ENCODE assay signal across 8 mouse cellular contexts in genomic region chr16:5233418-5234313, GRCm38 (mm10). TPM values are rescaled to one million over a fixed set of nuclear protein-coding genes. Genes with fewer than 3 reads are reported as not detected.
DNase-seq lines count a peak whose midpoint lies in the region; ATAC-seq and TF ChIP-seq lines count a peak whose summit lies in the region.

Gene Alg1 (plus strand): TSS chr16:5233621.

- peaks cover 12% of the 10 kb centered on the region for H3K4me1 ChIP-seq in heart, embryonic 12.5 days (replicated peaks)
- peaks cover 5% of the 10 kb centered on the region; the same call in 1 of the 2 replicates for H3K4me1 ChIP-seq in kidney, postnatal 0 days (replicated peaks; ENCODE audit: insufficient read depth, low read length)
- peaks cover 4% of the 10 kb centered on the region for H3K4me1 ChIP-seq in liver, embryonic 11.5 days (replicated peaks; ENCODE audit: control insufficient read depth, insufficient read depth, low read length)
- peaks cover 5% of the 10 kb centered on the region; the same call in 1 of the 2 replicates for H3K4me1 ChIP-seq in stomach, embryonic 14.5 days (ENCODE audit: control insufficient read depth, insufficient read depth, low read length)

- peak; percentile 98 for ATAC-seq in erythroid progenitor cell, adult 5-6 weeks (replicated peaks; ENCODE audit: low FRiP score, poor library complexity, severe bottlenecking)
- ATAC-seq in heart, embryonic 12.5 days (ENCODE audit: insufficient number of reproducible peaks, low FRiP score) = peak; percentile 96
- peak; percentile 97 for ATAC-seq in kidney, postnatal 0 days (replicated peaks; ENCODE audit: low FRiP score, low read depth)
- ATAC-seq in liver, embryonic 11.5 days (replicated peaks; ENCODE audit: low FRiP score) = peak; percentile 97
- ATAC-seq in stomach, embryonic 14.5 days (ENCODE audit: insufficient number of reproducible peaks, insufficient read depth, low FRiP score, low read depth) = peak; percentile 96

- H3K36me3 ChIP-seq in heart, embryonic 12.5 days = peaks cover 10% of the 10 kb centered on the region
- H3K36me3 ChIP-seq in kidney, postnatal 0 days (ENCODE audit: insufficient read depth, low read length) = no peaks in the 10 kb centered on the region
- no peaks in the 10 kb centered on the region; the same call in 1 of the 2 replicates for H3K36me3 ChIP-seq in liver, embryonic 11.5 days (ENCODE audit: control insufficient read depth, insufficient read depth, low read length)
- H3K36me3 ChIP-seq in stomach, embryonic 14.5 days (ENCODE audit: control insufficient read depth, insufficient read depth, low read length) = no peaks in the 10 kb centered on the region; the same call in 1 of the 2 replicates

- TF ChIP-seq CTCF in kidney, postnatal 0 days (IDR thresholded peaks at IDR 0.05; ENCODE audit: low read depth) = no peak

- DNase-seq in CD4-positive helper T cell, adult 2 months (ENCODE audit: low read depth, low spot score) = peak; percentile 94
- peak; percentile 82 for DNase-seq in brain, embryonic 18.5 days (ENCODE audit: low read depth, low spot score)
- DNase-seq in kidney, postnatal 0 days (ENCODE audit: low spot score) = peak; percentile 96
- DNase-seq in liver, embryonic 11.5 days (ENCODE audit: low spot score) = peak; percentile 87
- DNase-seq in naive thymus-derived CD4-positive, alpha-beta T cell, adult 2 months (ENCODE audit: low read depth) = peak; percentile 94

- peak within 1 kb of the TSS; percentile 87 for H3K9ac ChIP-seq in heart, embryonic 12.5 days
- H3K9ac ChIP-seq in kidney, postnatal 0 days (ENCODE audit: low read depth, low read length) = peak within 1 kb of the TSS; percentile 78
- peak within 1 kb of the TSS; percentile 86 for H3K9ac ChIP-seq in liver, embryonic 11.5 days (ENCODE audit: low read depth, low read length)
- H3K9ac ChIP-seq in stomach, embryonic 14.5 days (replicated peaks; ENCODE audit: low read depth, low read length) = peak within 1 kb of the TSS; percentile 76

- H3K9me3 ChIP-seq in heart, embryonic 12.5 days (replicated peaks) = peaks cover 6% of the 10 kb centered on the region; the same call in 1 of the 2 replicates
- no peaks in the 10 kb centered on the region for H3K9me3 ChIP-seq in kidney, postnatal 0 days (replicated peaks; ENCODE audit: low read length)
- no peaks in the 10 kb centered on the region for H3K9me3 ChIP-seq in liver, embryonic 11.5 days (ENCODE audit: control insufficient read depth, low read length)
- peaks cover 5% of the 10 kb centered on the region; the same call in 1 of the 2 replicates for H3K9me3 ChIP-seq in stomach, embryonic 14.5 days (ENCODE audit: control insufficient read depth, low read depth, low read length)

- peak within 1 kb of the TSS; percentile 92 for H3K4me2 ChIP-seq in heart, embryonic 12.5 days
- H3K4me2 ChIP-seq in kidney, postnatal 0 days (ENCODE audit: low read length) = peak within 1 kb of the TSS; percentile 86
- H3K4me2 ChIP-seq in liver, embryonic 11.5 days = peak within 1 kb of the TSS; percentile 90
- H3K4me2 ChIP-seq in stomach, embryonic 14.5 days (replicated peaks; ENCODE audit: low read depth, low read length) = peak within 1 kb of the TSS; percentile 58

- WGBS in heart, embryonic 12.5 days = 1% methylated on average over 46 of the region's 47 CpGs
- 2% methylated on average over 47 of the region's 47 CpGs for WGBS in kidney, postnatal 0 days
- 2% methylated on average over 47 of the region's 47 CpGs for WGBS in liver, embryonic 11.5 days
- WGBS in stomach, embryonic 14.5 days = 2% methylated on average over 47 of the region's 47 CpGs

- no peaks in the 10 kb centered on the region for H3K27me3 ChIP-seq in heart, embryonic 12.5 days (replicated peaks)
- H3K27me3 ChIP-seq in kidney, postnatal 0 days (ENCODE audit: insufficient read depth, low read length) = no peaks in the 10 kb centered on the region
- no peaks in the 10 kb centered on the region for H3K27me3 ChIP-seq in liver, embryonic 11.5 days (replicated peaks; ENCODE audit: control insufficient read depth, insufficient read depth, low read length)
- H3K27me3 ChIP-seq in stomach, embryonic 14.5 days (ENCODE audit: control insufficient read depth, insufficient read depth, low read length) = no peaks in the 10 kb centered on the region

- H3K27ac ChIP-seq in heart, embryonic 12.5 days (ENCODE audit: poor library complexity, severe bottlenecking) = peak within 1 kb of the TSS; percentile 56; the same call in 1 of the 2 replicates
- peak within 1 kb of the TSS; percentile 65 for H3K27ac ChIP-seq in kidney, postnatal 0 days
- H3K27ac ChIP-seq in liver, embryonic 11.5 days (ENCODE audit: low read depth, low read length) = no peak within 1 kb of the TSS
- no peak within 1 kb of the TSS for H3K27ac ChIP-seq in stomach, embryonic 14.5 days (ENCODE audit: low read length)

- peak within 1 kb of the TSS; percentile 99 for H3K4me3 ChIP-seq in heart, embryonic 12.5 days
- H3K4me3 ChIP-seq in kidney, postnatal 0 days (replicated peaks; ENCODE audit: low read depth, low read length) = peak within 1 kb of the TSS; percentile 74
- H3K4me3 ChIP-seq in liver, embryonic 11.5 days (ENCODE audit: low read depth, low read length) = peak within 1 kb of the TSS; percentile 94
- peak within 1 kb of the TSS; percentile 81 for H3K4me3 ChIP-seq in stomach, embryonic 14.5 days (ENCODE audit: low read depth, low read length)

RNA-seq across cellular contexts. Expression of gene Alg1, which starts in this region (rescaled TPM):
- total RNA-seq in erythroid progenitor cell, adult 5-6 weeks (2015; ENCODE audit: low replicate concordance) = 9.7 and 14.7 TPM in 2 replicates
- total RNA-seq in erythroid progenitor cell, adult 5-6 weeks (2017; ENCODE audit: low replicate concordance) = 0.83 and 8.2 TPM in 2 replicates
- polyA plus RNA-seq in heart, embryonic 12.5 days (2016; fragmentation: Nextera tagmentation; extraction: Ambion mirVana) = 23.9 and 24.6 TPM in 2 replicates
- 35.8 and 35.9 TPM in 2 replicates for polyA plus RNA-seq in kidney, postnatal 0 days (2015; fragmentation: Nextera tagmentation; extraction: Ambion mirVana)
- 25.8 and 31.5 TPM in 2 replicates for polyA plus RNA-seq in liver, embryonic 11.5 days (2014; fragmentation: Nextera tagmentation; extraction: Ambion mirVana)
- 32.5 and 32.9 TPM in 2 replicates for polyA plus RNA-seq in stomach, embryonic 14.5 days (2014; fragmentation: Nextera tagmentation; extraction: Ambion mirVana)

Comparison
In these comparisons a context has a peak if more than half of its experiments do, and no peak if none do; other contexts are left out.
1. H3K27ac ChIP-seq: peak in heart, embryonic 12.5 days (single experiment) and kidney, postnatal 0 days (single experiment); none in liver, embryonic 11.5 days (single experiment) and stomach, embryonic 14.5 days (single experiment).
2. Peak in every context shown above with its lines, with median percentiles within 50 percentile points of each other: DNase-seq, ATAC-seq, H3K4me2 ChIP-seq, H3K4me3 ChIP-seq and H3K9ac ChIP-seq.